Mouse (Mus musculus): ENCODE results near the gene Themis3.

GRCm38 (mm10) chr17:66595256-66595655 is 835 bp upstream of the Themis3 start:
- TF ChIP-seq CTCF (IDR thresholded peaks at IDR 0.05; ENCODE audit: low read depth, low read length) = no peak
- no peak for TF ChIP-seq GATA1 (IDR thresholded peaks at IDR 0.05; ENCODE audit: borderline replicate concordance, low read length)
- TF ChIP-seq TAL1 (conservative IDR thresholded peaks at IDR 0.05; ENCODE audit: low read depth, low read length) = no peak
- no peak for TF ChIP-seq POLR2AphosphoS5 (IDR thresholded peaks at IDR 0.05; ENCODE audit: insufficient replicate concordance, low read depth, low read length)
- TF ChIP-seq GATA2 (IDR thresholded peaks at IDR 0.05; ENCODE audit: borderline replicate concordance, low read depth, low read length) = no peak

Data from G1E (cell line).